Mouse (Mus musculus): ENCODE data around the gene Gart.

DNA sequence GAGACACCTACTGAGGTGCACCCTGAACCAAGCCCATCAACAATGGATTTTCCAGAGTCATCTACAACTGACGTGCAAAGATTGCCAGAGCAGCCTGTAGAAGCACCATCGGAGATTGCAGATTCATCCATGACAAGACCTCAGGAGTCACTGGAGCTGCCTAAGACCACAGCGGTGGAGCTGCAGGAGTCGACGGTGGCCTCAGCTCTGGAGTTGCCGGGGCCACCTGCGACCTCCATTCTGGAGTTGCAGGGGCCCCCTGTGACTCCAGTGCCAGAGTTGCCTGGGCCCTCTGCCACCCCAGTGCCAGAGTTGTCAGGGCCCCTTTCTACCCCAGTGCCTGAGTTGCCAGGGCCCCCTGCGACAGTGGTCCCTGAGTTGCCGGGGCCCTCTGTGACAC lies 8.5 kb upstream of the Gart start:
- no peak for TF ChIP-seq CTCF (IDR thresholded peaks at IDR 0.05; ENCODE audit: insufficient read depth, low read length)
- TF ChIP-seq POLR2A (IDR thresholded peaks at IDR 0.05; ENCODE audit: borderline replicate concordance, extremely low read depth, low read depth, low read length): no peak
